Mouse (Mus musculus) frontal cortex, postnatal 14 days (tissue): ENCODE results near the gene Rimbp2.

Experiments used
- DNase-seq, 2 experiments: peaks; one replicate each; pipeline ENCODE4 v3.0.0; 2022; ENCODE audit warnings: low spot score in 2 of 2

Rimbp2 gene

GRCm38 (mm10) chr5:128846433-128847040 lies 106.7 kb downstream of the Rimbp2 start:
- peak; percentile 41 to 47 for DNase-seq

DNA sequence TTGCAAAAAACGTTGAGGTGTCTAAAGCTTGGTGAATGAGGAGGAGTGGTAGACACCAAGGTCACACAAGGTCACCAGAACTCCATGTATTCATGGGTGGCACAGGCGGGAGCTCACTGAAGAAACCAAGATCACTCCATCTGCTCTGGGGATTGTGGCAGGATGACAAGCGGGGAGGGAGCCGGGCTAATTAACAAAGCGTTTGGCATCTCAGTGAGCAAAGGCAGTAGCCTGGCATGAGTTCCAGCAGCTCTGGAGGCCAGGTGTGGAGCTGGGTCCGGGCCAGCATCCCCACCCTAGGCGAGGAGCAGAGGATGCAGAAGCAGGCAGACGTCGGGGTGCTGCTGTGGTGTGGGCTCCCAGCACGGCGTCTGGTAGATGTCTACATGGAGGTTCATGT lies 108.3 kb downstream of the Rimbp2 start:
- peak; percentile 32 to 57 for DNase-seq

GRCm38 (mm10) chr5:128843982-128844381 lies 109.3 kb downstream of the Rimbp2 start:
- DNase-seq, result no peak

GRCm38 (mm10) chr5:128841541-128841940 lies 111.7 kb downstream of the Rimbp2 start:
- DNase-seq, result peak in 1 of 2 experiments; percentile 62

DNA sequence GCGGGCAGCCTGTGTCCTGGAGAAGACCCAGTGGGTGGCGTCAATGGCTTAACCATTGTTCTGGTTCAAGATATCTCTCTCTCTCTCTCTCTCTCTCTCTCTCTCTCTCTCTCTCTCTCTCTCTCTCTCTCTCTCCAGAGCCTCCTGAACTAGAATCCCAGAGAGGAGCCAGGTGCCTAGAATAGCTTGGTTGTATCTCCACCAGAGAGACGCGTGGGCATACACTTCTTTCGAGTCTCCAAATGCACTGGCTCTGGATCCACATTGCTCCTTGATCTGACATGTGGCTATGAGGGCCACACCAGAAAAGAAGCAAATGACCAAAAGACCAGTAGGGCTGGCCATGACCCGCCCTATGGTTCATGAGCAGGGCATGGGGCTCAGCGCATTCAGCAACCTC lies 116.2 kb downstream of the Rimbp2 start:
- no peak for DNase-seq

GRCm38 (mm10) chr5:128834126-128834525 lies 119.2 kb downstream of the Rimbp2 start:
- DNase-seq, result no peak

DNA sequence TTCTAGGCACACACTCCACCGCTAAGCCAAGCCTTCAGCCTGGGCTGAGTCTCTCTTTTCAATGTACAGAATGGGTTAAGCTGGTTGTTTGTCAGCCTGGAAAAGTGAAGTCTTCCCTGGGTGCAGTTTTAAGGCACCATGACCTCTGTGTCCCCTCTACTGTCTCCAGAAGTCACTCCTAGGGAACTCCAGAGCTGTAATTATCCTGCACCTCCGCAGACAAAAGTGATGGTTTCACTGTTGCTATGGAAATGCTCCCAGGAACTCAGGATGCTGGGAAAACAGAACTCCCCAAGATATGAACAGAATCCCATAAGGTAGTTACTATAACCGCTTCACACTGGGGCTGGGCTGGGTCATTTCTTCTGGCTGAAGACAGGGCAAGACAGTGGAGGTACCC lies 130.4 kb downstream of the Rimbp2 start:
- DNase-seq, result no peak

DNA sequence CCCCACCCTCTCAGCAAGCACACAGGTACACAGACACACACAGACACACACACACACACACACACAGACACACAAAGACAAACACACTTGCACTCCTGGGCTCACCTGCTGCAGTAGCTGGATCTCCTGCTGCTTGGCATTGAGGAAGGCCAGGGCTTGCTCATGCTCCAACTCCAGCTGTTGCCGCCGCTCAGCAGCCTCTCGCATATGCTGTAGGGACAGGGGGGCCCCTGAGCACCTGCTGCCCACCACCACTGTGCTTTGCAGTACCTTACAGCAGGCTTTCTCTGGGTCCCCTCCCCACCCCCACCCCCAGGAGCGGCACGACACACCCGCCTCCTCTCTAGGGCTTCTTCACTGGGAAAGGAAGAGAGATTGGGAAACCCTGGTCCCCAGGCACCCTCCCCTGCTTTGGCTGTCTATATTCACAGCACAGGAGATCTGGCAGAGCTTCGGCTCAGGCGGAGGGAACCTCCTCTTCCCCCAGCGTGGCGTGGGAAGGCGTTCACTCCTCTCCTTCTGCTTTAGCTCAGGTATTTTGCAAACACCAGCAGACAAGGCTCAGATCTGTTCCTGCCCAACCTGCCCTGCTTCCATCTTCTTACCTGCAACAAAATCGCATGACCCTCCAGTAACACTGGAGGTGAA lies 133.5 kb downstream of the Rimbp2 start:
- DNase-seq, result peak in 1 of 2 experiments; percentile 64

DNA sequence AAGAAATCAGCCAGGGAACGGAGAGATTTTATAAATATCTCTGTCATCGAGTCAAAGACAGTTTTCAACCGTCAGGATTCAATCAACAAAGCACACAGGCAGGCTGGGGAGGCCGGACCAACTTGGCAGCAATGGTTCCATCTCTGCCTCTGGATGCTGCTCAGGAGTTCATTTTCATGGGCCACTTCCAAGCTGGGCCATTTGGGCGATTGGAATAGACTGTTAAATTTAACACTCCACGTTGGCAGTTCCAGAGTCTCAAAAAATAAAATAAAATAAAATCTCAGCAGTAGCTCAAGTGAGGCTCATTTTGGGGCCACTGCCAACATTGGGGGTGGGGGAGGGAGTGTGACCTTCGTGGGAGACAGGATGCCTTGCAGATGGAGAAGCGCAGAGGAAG lies 137.7 kb downstream of the Rimbp2 start:
- DNase-seq, result peak in 1 of 2 experiments; percentile 48

GRCm38 (mm10) chr5:128815078-128815477 lies 138.2 kb downstream of the Rimbp2 start:
- no peak for DNase-seq

DNA sequence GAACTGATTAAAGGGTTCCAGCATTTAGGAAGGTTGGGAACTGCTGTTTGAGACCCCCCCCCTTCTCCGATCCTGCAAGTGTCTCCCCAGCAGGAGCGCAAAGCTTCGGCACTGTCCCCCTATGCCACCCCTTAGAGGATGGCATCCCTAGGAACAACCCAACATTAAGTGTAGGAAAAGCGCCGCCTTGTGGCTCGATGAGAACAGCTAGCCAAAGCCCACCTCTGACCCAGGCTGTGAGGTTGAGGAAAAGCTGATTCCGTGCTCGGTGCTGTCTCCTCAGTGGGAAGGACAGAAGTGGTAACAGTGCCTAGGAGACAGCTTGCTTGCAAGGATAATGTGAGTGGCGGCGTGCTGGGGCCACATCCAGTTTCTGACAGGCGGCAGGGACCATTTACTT lies 140.2 kb downstream of the Rimbp2 start:
- DNase-seq, result no peak

- no peak for DNase-seq
These were observed 141.9 kb downstream of the Rimbp2 start for GRCm38 (mm10) chr5:128811431-128811830.

GRCm38 (mm10) chr5:128810006-128810405 lies 143.3 kb downstream of the Rimbp2 start:
- peak; percentile 69 to 80 for DNase-seq

DNA sequence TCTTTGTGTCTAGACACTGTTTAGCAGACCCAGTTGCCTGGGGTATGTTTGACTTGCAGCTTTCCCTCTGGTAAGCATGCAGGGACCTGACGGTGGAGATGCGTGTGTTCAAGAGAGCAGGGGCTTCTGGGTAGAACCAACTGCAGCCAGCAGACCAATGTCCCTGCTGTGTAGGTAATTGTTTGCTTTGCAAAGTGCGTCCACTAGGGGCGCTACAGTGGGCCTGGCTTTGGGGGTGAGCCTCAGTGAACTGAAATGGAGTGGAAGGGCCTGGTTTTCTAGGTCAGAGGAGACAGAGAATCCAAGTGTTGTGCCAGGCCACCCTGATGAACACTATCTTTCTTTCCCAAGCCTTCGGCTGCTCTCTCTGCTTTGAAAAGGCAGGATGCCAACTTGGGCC lies 143.9 kb downstream of the Rimbp2 start:
- DNase-seq, result no peak

- no peak for DNase-seq
These were observed 144.6 kb downstream of the Rimbp2 start for GRCm38 (mm10) chr5:128808547-128809182.

DNA sequence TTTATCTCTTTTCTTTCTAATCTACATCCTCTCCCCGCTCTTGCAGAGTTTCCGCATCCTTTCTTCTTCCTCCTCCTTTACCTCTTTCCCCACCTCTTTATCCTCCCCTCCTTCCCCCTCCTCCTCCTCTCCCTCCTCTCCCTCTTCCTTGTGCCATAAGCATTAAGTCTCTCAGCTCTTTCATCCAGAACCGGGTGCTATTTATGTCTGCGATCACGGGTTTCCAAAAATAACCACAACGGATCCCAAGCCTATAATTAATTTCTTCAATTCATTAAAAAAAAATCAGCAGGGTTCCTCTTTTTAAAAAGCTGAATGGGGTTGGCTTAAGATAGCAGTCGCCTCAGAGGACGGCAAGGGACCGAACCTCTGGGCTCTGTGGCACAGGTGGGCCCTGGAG lies 145.9 kb downstream of the Rimbp2 start:
- DNase-seq, result no peak

DNA sequence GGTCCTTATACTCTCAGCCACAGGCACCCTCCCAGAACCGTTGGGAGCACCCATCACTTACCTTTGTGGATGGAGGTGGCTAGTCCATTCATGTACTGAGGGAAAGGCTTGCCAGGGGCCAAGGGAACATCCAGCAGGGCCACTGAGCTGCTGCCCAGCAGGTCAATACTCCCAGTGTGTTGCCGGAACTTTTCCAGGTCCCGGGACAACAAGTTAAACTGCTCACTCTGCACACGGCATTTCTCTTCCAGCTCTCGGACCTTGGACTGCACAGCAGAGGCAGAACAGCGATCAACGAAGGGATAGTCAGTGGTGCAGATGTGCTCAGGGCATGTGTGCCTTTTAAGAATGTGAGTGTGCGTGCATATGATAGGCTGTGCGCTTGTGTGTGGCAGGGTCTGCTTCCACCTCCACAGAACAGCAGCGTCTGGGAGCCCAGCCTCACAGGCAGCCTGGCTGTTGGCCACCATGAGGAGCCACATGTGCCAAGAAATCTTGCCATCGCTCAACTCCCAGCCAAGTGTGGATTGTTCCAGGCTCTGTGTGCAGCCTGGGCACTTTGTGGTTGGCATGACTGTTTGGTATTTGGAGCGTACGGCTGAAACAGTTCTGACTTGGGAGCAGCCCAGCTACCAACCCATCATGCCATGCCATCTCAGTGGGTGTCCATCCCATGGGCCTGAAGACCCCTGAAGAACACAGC lies 146.8 kb downstream of the Rimbp2 start:
- peak in 1 of 2 experiments; percentile 70 for DNase-seq

DNA sequence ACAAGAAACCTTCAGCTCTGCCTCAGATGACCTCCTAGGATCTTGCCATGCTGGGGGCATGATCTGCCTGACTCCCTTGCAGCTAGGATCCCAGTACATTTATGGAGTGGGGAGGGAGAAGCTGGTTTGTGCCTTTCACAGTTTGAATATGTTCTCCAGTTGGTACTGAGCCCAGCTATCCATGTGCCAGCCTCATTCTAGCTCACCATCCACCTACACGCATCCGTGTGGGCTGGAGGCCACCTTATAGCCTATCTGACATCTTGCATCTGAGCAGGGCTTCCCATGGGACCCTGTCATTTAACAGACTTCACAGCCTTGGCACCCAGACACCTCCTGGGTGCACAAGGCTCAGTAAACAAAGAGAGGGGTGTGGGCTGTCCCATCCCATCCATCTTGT lies 148.2 kb downstream of the Rimbp2 start:
- DNase-seq, result no peak

GRCm38 (mm10) chr5:128800592-128800991 lies 152.7 kb downstream of the Rimbp2 start:
- no peak for DNase-seq

DNA sequence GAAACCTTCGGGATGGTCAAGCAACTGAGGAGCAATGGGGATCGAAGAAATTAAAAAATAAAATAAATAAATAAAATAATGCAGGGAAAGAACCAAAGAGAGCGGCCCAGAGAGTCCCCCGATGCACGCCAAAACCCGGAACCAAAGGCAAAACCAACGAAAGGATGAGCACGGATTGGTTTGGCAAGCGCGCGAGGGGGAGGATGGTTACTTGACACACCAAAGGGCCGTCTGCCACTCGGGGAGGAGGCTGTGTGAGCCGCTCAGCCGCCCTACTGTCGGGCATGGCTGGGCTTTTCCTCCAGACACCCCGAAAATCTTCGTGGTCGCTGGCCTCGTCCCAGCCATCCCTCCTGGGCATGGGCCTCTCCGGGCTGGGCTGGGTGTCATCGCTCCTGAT lies 171.7 kb downstream of the Rimbp2 start:
- no peak for DNase-seq

GRCm38 (mm10) chr5:128776386-128776785 lies 176.9 kb downstream of the Rimbp2 start:
- DNase-seq, result no peak

- DNase-seq, result no peak
These were observed 184.2 kb downstream of the Rimbp2 start for GRCm38 (mm10) chr5:128769026-128769631.
